Mouse (Mus musculus) ES-E14 (cell line): ENCODE measurements at regions not wholly inside any gene's neighbourhood (a gene's known extent, or its start where the extent isn't known, plus 50 kb on each side); places are given as distances from the start of the nearest gene placed in this dataset.

Source experiments
- CHD2 ChIP-seq: IDR thresholded peaks from 2 replicates; pipeline ENCODE4 v1.6.1; 2014; ENCODE audit warnings: mild to moderate bottlenecking, low read depth, low read length, inconsistent platforms
- MAFK ChIP-seq: IDR thresholded peaks from 2 replicates; pipeline ENCODE4 v1.6.1; 2014; ENCODE audit warnings: mild to moderate bottlenecking, low read depth, low read length, inconsistent platforms; ENCODE audit not compliant: insufficient read depth
- ZNF384 ChIP-seq: IDR thresholded peaks from 2 replicates; pipeline ENCODE4 v1.6.1; 2012; ENCODE audit warnings: low read depth, low read length, inconsistent platforms

- TF ChIP-seq MAFK (no peak), CHD2 (no peak), ZNF384 (no peak)
These were observed 302.4 kb downstream of the Sox9 start for GRCm38 (mm10) chr11:113084442-113084841.
